Mouse (Mus musculus): ENCODE data around the gene Lrrc74a. TPM values are rescaled to one million over a fixed set of nuclear protein-coding genes. Genes with fewer than 3 reads are reported as not detected.

Lrrc74a gene
- not detected in 2 replicates for polyA plus RNA-seq (2015; fragmentation: Nextera tagmentation; extraction: Ambion mirVana)

GRCm38 (mm10) chr12:86734319-86734810 lies at the start of gene Lrrc74a:
Gene Lrrc74a, plus strand, starts transcription at chr12:86734369.
- Histone ChIP-seq H3K4me1 (ENCODE audit: control insufficient read depth, low read depth, low read length) (no peaks in the 10 kb centered on the region), H3K36me3 (ENCODE audit: control insufficient read depth, insufficient read depth) (no peaks in the 10 kb centered on the region), H3K9ac (ENCODE audit: low read depth, low read length) (no peak within 1 kb of the TSS), H3K4me2 (ENCODE audit: low read depth, low read length) (no peak within 1 kb of the TSS), H3K27me3 (ENCODE audit: control insufficient read depth, insufficient read depth, low read depth, low read length) (no peaks in the 10 kb centered on the region), H3K27ac (ENCODE audit: low read length) (no peak within 1 kb of the TSS), H3K4me3 (ENCODE audit: low read depth, low read length) (no peak within 1 kb of the TSS), H3K9me3 (replicated peaks; ENCODE audit: control insufficient read depth, low read length) (no peaks in the 10 kb centered on the region)
- ATAC-seq (ENCODE audit: low read depth), result no peak
- 69% methylated on average over 8 of the region's 8 CpGs for WGBS (ENCODE audit: insufficient replicate concordance)

- Histone ChIP-seq H3K36me3 (ENCODE audit: control insufficient read depth, insufficient read depth) (no peaks in the 10 kb centered on the region), H3K9ac (ENCODE audit: low read depth, low read length) (no peak overlapping the region), H3K4me1 (ENCODE audit: control insufficient read depth, low read depth, low read length) (no peaks in the 10 kb centered on the region), H3K27ac (ENCODE audit: low read length) (no peak overlapping the region), H3K9me3 (replicated peaks; ENCODE audit: control insufficient read depth, low read length) (no peaks in the 10 kb centered on the region), H3K4me3 (ENCODE audit: low read depth, low read length) (no peak overlapping the region), H3K27me3 (ENCODE audit: control insufficient read depth, insufficient read depth, low read depth, low read length) (peaks cover 3% of the 10 kb centered on the region), H3K4me2 (ENCODE audit: low read depth, low read length) (no peak overlapping the region)
- 72% methylated on average over 9 of the region's 9 CpGs for WGBS (ENCODE audit: insufficient replicate concordance)
- no peak for ATAC-seq (ENCODE audit: low read depth)
These were observed 48.9 kb upstream of the Lrrc74a start for GRCm38 (mm10) chr12:86685275-86685674.

GRCm38 (mm10) chr12:86686551-86687330 lies 47.4 kb upstream of the Lrrc74a start:
- Histone ChIP-seq H3K27me3 (ENCODE audit: control insufficient read depth, insufficient read depth, low read depth, low read length) (no peaks in the 10 kb centered on the region), H3K4me2 (ENCODE audit: low read depth, low read length) (no peak overlapping the region), H3K27ac (ENCODE audit: low read length) (no peak overlapping the region), H3K4me3 (ENCODE audit: low read depth, low read length) (no peak overlapping the region), H3K4me1 (ENCODE audit: control insufficient read depth, low read depth, low read length) (no peaks in the 10 kb centered on the region), H3K9me3 (replicated peaks; ENCODE audit: control insufficient read depth, low read length) (no peaks in the 10 kb centered on the region), H3K9ac (ENCODE audit: low read depth, low read length) (no peak overlapping the region), H3K36me3 (ENCODE audit: control insufficient read depth, insufficient read depth) (no peaks in the 10 kb centered on the region)
- no peak for ATAC-seq (ENCODE audit: low read depth)
- 16% methylated on average over 13 of the region's 13 CpGs for WGBS (ENCODE audit: insufficient replicate concordance)

- no peak overlapping the region for H3K9ac ChIP-seq (ENCODE audit: low read depth, low read length)
- 16% methylated on average over 4 of the region's 4 CpGs for WGBS (ENCODE audit: insufficient replicate concordance)
These were observed 46.7 kb upstream of the Lrrc74a start for GRCm38 (mm10) chr12:86687445-86687955.

GRCm38 (mm10) chr12:86687971-86688573 lies 46.1 kb upstream of the Lrrc74a start:
- no peak overlapping the region for H3K27ac ChIP-seq (ENCODE audit: low read length)
- peak; percentile 44 for ATAC-seq (ENCODE audit: low read depth)
- H3K9me3 ChIP-seq (replicated peaks; ENCODE audit: control insufficient read depth, low read length), result no peaks in the 10 kb centered on the region
- no peaks in the 10 kb centered on the region for H3K4me1 ChIP-seq (ENCODE audit: control insufficient read depth, low read depth, low read length)
- no peak overlapping the region for H3K9ac ChIP-seq (ENCODE audit: low read depth, low read length)
- H3K36me3 ChIP-seq (ENCODE audit: control insufficient read depth, insufficient read depth), result no peaks in the 10 kb centered on the region
- no peak overlapping the region for H3K4me3 ChIP-seq (ENCODE audit: low read depth, low read length)
- H3K4me2 ChIP-seq (ENCODE audit: low read depth, low read length), result no peak overlapping the region
- H3K27me3 ChIP-seq (ENCODE audit: control insufficient read depth, insufficient read depth, low read depth, low read length), result no peaks in the 10 kb centered on the region
- 53% methylated on average over 4 of the region's 4 CpGs for WGBS (ENCODE audit: insufficient replicate concordance)

More at GRCm38 (mm10) chr12:86687445-86687955, 46.7 kb upstream of the Lrrc74a start:
- no peak overlapping the region for H3K4me2 ChIP-seq (ENCODE audit: low read depth, low read length)
- no peak overlapping the region for H3K4me3 ChIP-seq (ENCODE audit: low read depth, low read length)
- no peaks in the 10 kb centered on the region for H3K9me3 ChIP-seq (replicated peaks; ENCODE audit: control insufficient read depth, low read length)
- H3K4me1 ChIP-seq (ENCODE audit: control insufficient read depth, low read depth, low read length), result no peaks in the 10 kb centered on the region
- ATAC-seq (ENCODE audit: low read depth), result peak; percentile 7; the same call in 1 of the 2 replicates
- H3K27ac ChIP-seq (ENCODE audit: low read length), result no peak overlapping the region
- H3K27me3 ChIP-seq (ENCODE audit: control insufficient read depth, insufficient read depth, low read depth, low read length), result no peaks in the 10 kb centered on the region
- H3K36me3 ChIP-seq (ENCODE audit: control insufficient read depth, insufficient read depth), result no peaks in the 10 kb centered on the region

GRCm38 (mm10) chr12:86688917-86689316 lies 45.3 kb upstream of the Lrrc74a start:
- H3K36me3 ChIP-seq (ENCODE audit: control insufficient read depth, insufficient read depth), result no peaks in the 10 kb centered on the region
- no peak for ATAC-seq (ENCODE audit: low read depth)
- no peak overlapping the region for H3K4me3 ChIP-seq (ENCODE audit: low read depth, low read length)
- WGBS (ENCODE audit: insufficient replicate concordance), result 85% methylated on average over 27 of the region's 27 CpGs
- H3K9me3 ChIP-seq (replicated peaks; ENCODE audit: control insufficient read depth, low read length), result no peaks in the 10 kb centered on the region
- no peak overlapping the region for H3K4me2 ChIP-seq (ENCODE audit: low read depth, low read length)
- H3K27ac ChIP-seq (ENCODE audit: low read length), result no peak overlapping the region
- no peak overlapping the region for H3K9ac ChIP-seq (ENCODE audit: low read depth, low read length)
- H3K4me1 ChIP-seq (ENCODE audit: control insufficient read depth, low read depth, low read length), result no peaks in the 10 kb centered on the region
- H3K27me3 ChIP-seq (ENCODE audit: control insufficient read depth, insufficient read depth, low read depth, low read length), result no peaks in the 10 kb centered on the region

- ATAC-seq (ENCODE audit: low read depth), result no peak
- H3K27ac ChIP-seq (ENCODE audit: low read length), result 0 out of 2 replicates have a peak overlapping the region, but pooled peaks have one; percentile 0
- 27% methylated on average over 12 of the region's 12 CpGs for WGBS (ENCODE audit: insufficient replicate concordance)
These were observed 43.3 kb upstream of the Lrrc74a start for GRCm38 (mm10) chr12:86690700-86691485.

GRCm38 (mm10) chr12:86692471-86693356 lies 41.5 kb upstream of the Lrrc74a start:
- ATAC-seq (ENCODE audit: low read depth), result no peak
- Histone ChIP-seq H3K4me2 (ENCODE audit: low read depth, low read length) (no peak overlapping the region), H3K4me3 (ENCODE audit: low read depth, low read length) (no peak overlapping the region), H3K9ac (ENCODE audit: low read depth, low read length) (no peak overlapping the region), H3K27ac (ENCODE audit: low read length) (no peak overlapping the region), H3K36me3 (ENCODE audit: control insufficient read depth, insufficient read depth) (no peaks in the 10 kb centered on the region), H3K9me3 (replicated peaks; ENCODE audit: control insufficient read depth, low read length) (no peaks in the 10 kb centered on the region), H3K27me3 (ENCODE audit: control insufficient read depth, insufficient read depth, low read depth, low read length) (no peaks in the 10 kb centered on the region), H3K4me1 (ENCODE audit: control insufficient read depth, low read depth, low read length) (no peaks in the 10 kb centered on the region)
- 51% methylated on average over 5 of the region's 5 CpGs for WGBS (ENCODE audit: insufficient replicate concordance)

More at GRCm38 (mm10) chr12:86690700-86691485, 43.3 kb upstream of the Lrrc74a start:
- Histone ChIP-seq H3K36me3 (ENCODE audit: control insufficient read depth, insufficient read depth) (no peaks in the 10 kb centered on the region), H3K9ac (ENCODE audit: low read depth, low read length) (no peak overlapping the region), H3K4me1 (ENCODE audit: control insufficient read depth, low read depth, low read length) (no peaks in the 10 kb centered on the region), H3K4me2 (ENCODE audit: low read depth, low read length) (no peak overlapping the region), H3K27me3 (ENCODE audit: control insufficient read depth, insufficient read depth, low read depth, low read length) (no peaks in the 10 kb centered on the region), H3K4me3 (ENCODE audit: low read depth, low read length) (no peak overlapping the region), H3K9me3 (replicated peaks; ENCODE audit: control insufficient read depth, low read length) (no peaks in the 10 kb centered on the region)
